Mouse (Mus musculus): Measurements from ENCODE around the gene Ppp1r10. TPM values are rescaled to one million over a fixed set of nuclear protein-coding genes. Genes with fewer than 3 reads are reported as not detected.
"Not testable (repeated sequence)": the region's sequence is repeated elsewhere in the genome, so short reads cannot be mapped to it uniquely, and the experiment has no call there.

Ppp1r10 gene
- polyA plus RNA-seq, 1 experiment from 2014 or later: 32.3 TPM

DNA sequence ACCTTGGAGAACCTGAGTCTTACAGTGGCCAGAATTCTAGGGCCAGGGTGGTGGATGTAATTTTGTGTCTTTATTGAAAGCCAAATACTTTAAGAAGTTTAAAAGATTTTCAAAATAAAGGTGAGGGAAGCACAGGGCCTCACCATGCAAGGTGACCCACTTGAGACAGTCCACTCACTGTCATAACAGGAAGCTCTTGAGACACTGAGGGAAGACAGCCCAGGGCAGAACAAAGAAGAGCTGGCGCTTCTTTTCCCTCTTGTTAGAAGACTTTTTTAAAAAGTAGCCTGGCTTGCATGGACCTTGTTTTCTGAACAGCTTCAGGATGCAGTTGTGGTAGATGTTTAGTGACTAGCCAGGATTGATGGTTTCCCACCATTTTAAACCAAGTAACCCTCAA, 4.2 kb downstream of the Ppp1r10 start:
- H3K9me3 ChIP-seq: no peaks in the 10 kb centered on the region
- H3K9ac ChIP-seq: no peak overlapping the region; the same call in 1 of the 2 replicates
- H3K4me2 ChIP-seq: peak overlapping the region; percentile 78; the same call in 1 of the 2 replicates
- H3K27ac ChIP-seq: peak overlapping the region; percentile 92
- no peaks in the 10 kb centered on the region for H3K27me3 ChIP-seq (replicated peaks)
- no peak overlapping the region for H3K4me3 ChIP-seq (replicated peaks)
- peaks cover 13% of the 10 kb centered on the region; the same call in 1 of the 2 replicates for H3K4me1 ChIP-seq
- peaks cover 21% of the 10 kb centered on the region for H3K36me3 ChIP-seq
- ATAC-seq (ENCODE audit: insufficient read depth, low FRiP score, low read depth): no peak
- 56% methylated on average over 1 of the region's 1 CpGs for WGBS

DNA sequence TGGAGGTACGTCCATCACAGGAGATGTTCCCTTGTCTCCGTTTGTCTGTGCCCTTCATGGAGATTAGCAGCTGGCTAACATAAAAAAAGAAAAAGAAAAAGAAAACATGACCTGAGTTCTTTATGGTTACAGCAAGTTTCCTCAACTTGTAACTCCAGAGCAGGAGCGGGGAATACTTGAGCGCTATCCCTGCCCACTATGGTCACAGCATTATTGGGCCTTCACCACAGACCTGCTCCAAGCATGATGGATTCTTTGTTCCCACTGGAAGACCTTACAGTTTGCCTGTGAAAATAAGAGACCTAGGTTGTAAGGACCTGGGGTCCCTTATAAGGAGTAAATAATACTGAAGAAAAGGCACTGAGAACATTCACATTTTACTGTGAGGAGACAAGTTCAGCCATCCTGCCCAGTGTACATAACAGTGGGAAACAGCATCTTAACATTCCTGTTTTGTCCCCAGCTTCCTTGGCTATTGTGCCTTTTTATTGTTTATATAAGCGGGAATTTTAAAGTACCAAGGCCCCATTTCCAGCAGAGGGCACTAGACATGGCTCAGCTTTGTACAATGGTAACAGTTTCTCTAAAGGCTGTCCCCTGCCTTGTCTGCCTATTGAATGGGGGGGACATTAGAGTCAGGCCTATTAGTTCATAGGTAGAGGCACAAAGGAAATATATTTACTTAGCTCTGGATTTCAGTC, 4.8 kb downstream of the Ppp1r10 start:
- peak overlapping the region; percentile 92 for H3K27ac ChIP-seq
- H3K27me3 ChIP-seq (replicated peaks): no peaks in the 10 kb centered on the region
- H3K9ac ChIP-seq: no peak overlapping the region
- peaks cover 13% of the 10 kb centered on the region; the same call in 1 of the 2 replicates for H3K4me1 ChIP-seq
- no peak overlapping the region for H3K4me3 ChIP-seq (replicated peaks)
- H3K4me2 ChIP-seq: no peak overlapping the region
- no peak for ATAC-seq (ENCODE audit: insufficient read depth, low FRiP score, low read depth)
- 70% methylated on average over 5 of the region's 5 CpGs for WGBS
- peaks cover 23% of the 10 kb centered on the region for H3K36me3 ChIP-seq
- no peaks in the 10 kb centered on the region for H3K9me3 ChIP-seq

DNA sequence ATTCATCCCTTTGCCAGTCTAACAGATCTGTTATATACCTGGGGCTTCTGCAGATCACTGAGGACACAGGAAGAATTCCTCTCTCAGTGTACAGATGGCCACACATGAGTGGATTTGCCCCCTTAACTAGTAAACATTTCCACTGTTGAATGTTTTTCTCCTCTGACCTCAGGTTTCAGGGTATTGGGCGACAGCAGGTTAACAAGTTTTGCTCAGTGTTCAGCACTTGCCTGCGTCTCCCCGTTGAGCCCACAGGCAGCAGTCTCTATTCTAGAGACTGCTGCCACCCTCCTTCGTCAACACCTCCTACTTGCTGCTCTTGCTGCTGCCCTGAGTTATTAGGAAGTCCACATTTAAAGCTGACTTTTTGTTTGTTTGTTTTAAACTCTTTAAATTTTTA, 5.5 kb downstream of the Ppp1r10 start:
- 80% methylated on average over 4 of the region's 4 CpGs for WGBS
- peaks cover 13% of the 10 kb centered on the region; the same call in 1 of the 2 replicates for H3K4me1 ChIP-seq
- H3K27me3 ChIP-seq (replicated peaks): no peaks in the 10 kb centered on the region
- no peak overlapping the region for H3K27ac ChIP-seq
- H3K4me3 ChIP-seq (replicated peaks): no peak overlapping the region
- no peaks in the 10 kb centered on the region for H3K9me3 ChIP-seq
- H3K9ac ChIP-seq: no peak overlapping the region
- no peak overlapping the region for H3K4me2 ChIP-seq
- H3K36me3 ChIP-seq: peaks cover 30% of the 10 kb centered on the region
- no peak for ATAC-seq (ENCODE audit: insufficient read depth, low FRiP score, low read depth)

DNA sequence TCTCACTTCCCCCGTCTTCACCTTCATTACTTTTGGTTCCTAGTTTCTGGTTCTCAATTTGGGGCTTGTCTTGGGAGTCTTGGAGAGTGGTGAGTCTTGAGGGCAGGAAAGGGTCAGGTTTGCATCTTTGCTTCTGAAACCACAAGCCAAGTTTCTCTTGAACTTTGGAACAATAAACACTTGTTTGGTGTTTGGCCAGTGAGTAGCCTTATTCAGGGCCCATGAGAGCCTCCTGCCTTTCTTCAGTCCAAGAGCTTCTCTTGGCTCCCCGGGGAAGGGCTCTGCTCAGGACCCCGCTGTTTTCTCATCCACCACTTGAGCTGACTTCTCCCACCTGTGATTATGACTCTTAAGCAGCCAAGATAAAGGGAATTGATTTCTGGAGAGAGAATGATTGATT, 6.3 kb downstream of the Ppp1r10 start:
- no peak for ATAC-seq (ENCODE audit: insufficient read depth, low FRiP score, low read depth)
- 80% methylated on average over 3 of the region's 3 CpGs for WGBS
- no peak overlapping the region for H3K9ac ChIP-seq
- H3K9me3 ChIP-seq: no peaks in the 10 kb centered on the region
- peaks cover 13% of the 10 kb centered on the region; the same call in 1 of the 2 replicates for H3K4me1 ChIP-seq
- peaks cover 35% of the 10 kb centered on the region for H3K36me3 ChIP-seq
- no peaks in the 10 kb centered on the region for H3K27me3 ChIP-seq (replicated peaks)
- no peak overlapping the region for H3K4me3 ChIP-seq (replicated peaks)
- H3K27ac ChIP-seq: no peak overlapping the region; the same call in 1 of the 2 replicates
- H3K4me2 ChIP-seq: no peak overlapping the region

DNA sequence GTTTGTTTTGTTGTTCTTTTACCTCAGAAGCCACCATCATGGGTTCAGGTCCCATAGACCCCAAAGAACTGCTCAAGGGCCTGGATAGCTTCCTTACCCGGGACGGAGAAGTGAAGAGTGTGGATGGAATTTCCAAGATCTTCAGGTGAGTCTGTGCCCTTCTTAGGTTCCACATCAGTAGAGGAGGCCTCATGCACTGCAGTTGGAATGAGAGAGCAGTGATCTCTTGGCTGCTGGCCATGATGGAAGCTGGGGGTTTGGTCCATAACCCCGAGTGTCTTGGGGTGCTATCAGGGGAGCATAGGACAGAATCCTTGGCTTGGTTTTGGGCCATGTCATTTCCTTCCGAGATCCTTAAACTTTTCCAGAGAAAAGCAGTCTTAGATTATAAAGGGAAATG, 7.0 kb downstream of the Ppp1r10 start:
- 92% methylated on average over 4 of the region's 4 CpGs for WGBS
- Histone ChIP-seq H3K4me1 (peaks cover 13% of the 10 kb centered on the region; the same call in 1 of the 2 replicates), H3K4me2 (no peak overlapping the region), H3K4me3 (replicated peaks) (no peak overlapping the region), H3K27ac (no peak overlapping the region), H3K27me3 (replicated peaks) (no peaks in the 10 kb centered on the region), H3K36me3 (peaks cover 43% of the 10 kb centered on the region), H3K9me3 (no peaks in the 10 kb centered on the region), H3K9ac (no peak overlapping the region)
- ATAC-seq (ENCODE audit: insufficient read depth, low FRiP score, low read depth): no peak

DNA sequence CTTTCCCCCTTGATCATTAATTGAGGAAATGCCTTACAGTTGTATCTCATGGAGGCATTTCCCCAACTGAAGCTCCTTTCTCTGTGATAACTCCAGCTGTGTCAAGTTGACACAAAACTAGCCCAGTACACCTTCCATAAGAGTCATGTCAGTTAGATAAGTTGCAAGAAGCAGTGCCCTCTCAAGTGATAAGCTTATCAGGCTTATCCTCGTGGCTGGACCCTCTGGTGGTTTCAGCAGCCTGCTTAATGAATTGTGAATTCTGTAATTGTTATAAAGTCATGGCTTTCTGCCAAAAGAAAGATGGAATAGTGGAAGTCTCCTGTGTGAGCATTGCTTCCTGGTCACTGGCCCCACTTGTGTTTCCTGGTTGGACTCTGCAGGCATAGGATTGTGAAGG, 11.2 kb downstream of the Ppp1r10 start:
- Histone ChIP-seq H3K36me3 (peaks cover 68% of the 10 kb centered on the region), H3K4me3 (replicated peaks) (no peak overlapping the region)
- 46% methylated on average over 1 of the region's 1 CpGs for WGBS

DNA sequence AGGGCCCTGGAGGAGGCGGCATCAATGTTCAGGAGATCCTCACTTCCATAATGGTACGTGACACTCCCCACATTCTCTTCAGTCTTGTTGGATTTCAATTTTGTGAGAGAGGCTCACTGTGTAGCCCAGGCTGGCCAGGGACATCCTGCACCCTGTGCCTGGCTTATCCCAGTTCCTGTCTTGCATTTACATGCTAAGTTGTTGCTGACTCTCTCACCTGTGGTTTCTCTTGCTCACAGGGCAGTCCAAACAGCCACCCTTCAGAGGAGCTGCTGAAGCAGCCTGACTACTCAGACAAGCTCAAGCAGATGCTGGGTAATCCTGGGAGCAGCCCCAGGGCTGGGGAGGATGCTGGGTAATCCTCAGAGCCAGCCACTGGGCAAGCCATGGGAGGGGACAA, 13.3 kb downstream of the Ppp1r10 start:
- no peak for ATAC-seq (ENCODE audit: insufficient read depth, low FRiP score, low read depth)
- Histone ChIP-seq H3K9me3 (no peaks in the 10 kb centered on the region), H3K4me1 (no peaks in the 10 kb centered on the region), H3K27ac (no peak overlapping the region), H3K4me2 (no peak overlapping the region), H3K36me3 (peaks cover 56% of the 10 kb centered on the region), H3K27me3 (replicated peaks) (no peaks in the 10 kb centered on the region), H3K9ac (no peak overlapping the region), H3K4me3 (replicated peaks) (no peak overlapping the region)
- 91% methylated on average over 2 of the region's 2 CpGs for WGBS

More for the DNA sequence above, 11.2 kb downstream of the Ppp1r10 start:
- H3K4me1 ChIP-seq: no peaks in the 10 kb centered on the region
- H3K27me3 ChIP-seq (replicated peaks): no peaks in the 10 kb centered on the region
- H3K4me2 ChIP-seq: no peak overlapping the region
- no peaks in the 10 kb centered on the region for H3K9me3 ChIP-seq
- H3K27ac ChIP-seq: no peak overlapping the region
- ATAC-seq (ENCODE audit: insufficient read depth, low FRiP score, low read depth): no peak
- no peak overlapping the region for H3K9ac ChIP-seq

DNA sequence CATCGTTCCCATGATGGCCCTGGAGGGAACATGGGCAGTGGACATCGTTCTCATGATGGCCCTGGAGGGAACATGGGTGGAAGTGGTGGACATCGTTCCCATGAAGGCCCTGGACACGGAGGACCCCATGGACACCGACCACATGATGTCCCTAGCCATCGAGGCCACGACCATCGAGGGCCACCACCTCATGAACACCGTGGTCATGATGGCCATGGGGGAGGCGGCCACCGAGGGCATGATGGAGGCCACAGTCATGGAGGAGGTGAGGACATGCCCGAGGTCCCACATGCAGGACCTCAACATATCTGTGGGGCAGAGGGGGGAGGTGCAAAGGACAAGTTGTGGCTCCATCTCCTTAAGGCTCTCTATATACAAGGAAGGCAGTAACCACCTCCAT, 14.4 kb downstream of the Ppp1r10 start:
- H3K27me3 ChIP-seq (replicated peaks): no peaks in the 10 kb centered on the region
- H3K9me3 ChIP-seq: no peaks in the 10 kb centered on the region
- H3K36me3 ChIP-seq: peaks cover 47% of the 10 kb centered on the region
- 96% methylated on average over 12 of the region's 12 CpGs for WGBS
- no peak overlapping the region for H3K27ac ChIP-seq
- no peak overlapping the region for H3K9ac ChIP-seq
- H3K4me3 ChIP-seq (replicated peaks): no peak overlapping the region
- no peak overlapping the region for H3K4me2 ChIP-seq
- ATAC-seq (ENCODE audit: insufficient read depth, low FRiP score, low read depth): no peak
- H3K4me1 ChIP-seq: no peaks in the 10 kb centered on the region

DNA sequence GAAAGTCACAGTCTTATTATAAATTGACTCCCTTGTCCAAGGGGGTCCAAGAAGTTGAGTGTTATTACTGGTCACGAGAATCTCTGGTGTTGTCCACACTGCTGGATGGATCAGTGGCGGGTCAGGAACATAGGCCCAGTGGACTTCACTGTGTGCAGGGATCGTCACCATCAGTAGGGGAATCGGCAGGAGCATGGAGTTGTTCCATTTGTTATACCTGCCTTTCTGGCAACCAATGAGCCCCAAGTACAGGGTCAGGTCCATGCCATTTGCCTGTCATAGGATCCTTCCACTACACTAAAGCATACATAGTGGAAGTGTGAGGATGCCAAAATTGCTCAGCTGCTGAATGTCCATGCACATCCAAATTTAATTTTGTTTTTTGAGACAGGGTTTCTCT, 16.4 kb downstream of the Ppp1r10 start:
- Histone ChIP-seq H3K9ac (no peak overlapping the region), H3K9me3 (no peaks in the 10 kb centered on the region), H3K4me2 (no peak overlapping the region), H3K27ac (no peak overlapping the region), H3K4me3 (replicated peaks) (no peak overlapping the region), H3K4me1 (no peaks in the 10 kb centered on the region), H3K36me3 (peaks cover 33% of the 10 kb centered on the region), H3K27me3 (replicated peaks) (no peaks in the 10 kb centered on the region)
- WGBS: 85% methylated on average over 4 of the region's 4 CpGs
- no peak for ATAC-seq (ENCODE audit: insufficient read depth, low FRiP score, low read depth)

DNA sequence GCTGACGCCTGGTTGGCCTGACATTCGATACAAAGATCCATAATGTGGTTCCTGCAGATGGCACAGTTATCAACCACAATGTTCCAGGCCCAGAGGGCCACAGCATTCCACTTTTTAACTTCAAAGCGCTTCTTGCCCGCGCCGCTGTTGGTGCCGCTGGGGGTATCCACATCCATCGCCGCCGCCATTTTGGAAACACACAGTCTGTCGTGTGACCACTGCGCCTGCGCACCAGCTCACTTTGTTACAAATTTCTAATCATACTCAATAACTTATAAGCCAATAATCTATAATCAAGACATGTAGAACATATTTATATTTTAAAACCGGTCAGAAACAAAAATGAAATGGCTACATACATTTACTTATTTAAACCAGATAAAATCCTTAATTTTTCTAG, 19.5 kb downstream of the Ppp1r10 start:
- not testable (repeated sequence) for H3K27me3 ChIP-seq (replicated peaks); H3K36me3 ChIP-seq; H3K9ac ChIP-seq; H3K4me2 ChIP-seq; ATAC-seq (ENCODE audit: insufficient read depth, low FRiP score, low read depth); H3K4me1 ChIP-seq; H3K9me3 ChIP-seq; H3K27ac ChIP-seq; H3K4me3 ChIP-seq (replicated peaks)
- 82% methylated on average over 14 of the region's 14 CpGs for WGBS

DNA sequence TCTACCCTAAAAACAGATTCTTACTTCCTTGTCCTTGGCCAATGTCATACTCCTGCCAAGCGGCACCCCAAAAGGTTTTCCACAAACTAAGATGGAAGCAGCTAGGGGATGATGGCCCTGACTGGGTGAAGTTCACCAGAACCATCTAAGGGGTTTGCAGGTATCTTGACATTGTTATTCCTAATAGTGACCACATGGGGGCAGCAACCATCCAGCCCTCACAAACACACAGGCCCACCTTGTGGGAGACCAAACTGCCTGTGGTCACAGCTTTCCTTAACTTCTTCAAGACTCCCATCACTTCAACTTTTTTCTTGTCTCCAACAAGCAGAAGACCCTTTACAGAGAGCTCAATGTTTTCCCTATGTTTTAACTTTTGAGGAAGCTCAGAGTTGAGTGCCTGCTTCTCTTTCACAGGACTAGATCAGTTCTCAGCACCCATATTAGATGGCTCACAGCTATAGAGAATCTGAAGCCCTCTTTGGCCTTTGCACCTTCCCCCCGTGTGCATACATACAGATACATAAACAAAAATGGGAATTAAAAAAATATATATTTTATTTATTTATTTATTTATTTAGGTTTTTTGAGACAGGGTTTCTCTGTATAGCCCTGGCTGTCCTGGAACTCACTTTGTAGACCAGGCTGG, 21.6 kb downstream of the Ppp1r10 start:
- Histone ChIP-seq H3K27ac (no peak overlapping the region), H3K4me1 (no peaks in the 10 kb centered on the region), H3K4me3 (replicated peaks) (no peak overlapping the region), H3K9me3 (no peaks in the 10 kb centered on the region), H3K27me3 (replicated peaks) (no peaks in the 10 kb centered on the region), H3K9ac (no peak overlapping the region), H3K36me3 (no peaks in the 10 kb centered on the region), H3K4me2 (no peak overlapping the region)
- WGBS: 31% methylated on average over 2 of the region's 2 CpGs
- peak; percentile 53; the same call in 1 of the 2 replicates for ATAC-seq (ENCODE audit: insufficient read depth, low FRiP score, low read depth)

DNA sequence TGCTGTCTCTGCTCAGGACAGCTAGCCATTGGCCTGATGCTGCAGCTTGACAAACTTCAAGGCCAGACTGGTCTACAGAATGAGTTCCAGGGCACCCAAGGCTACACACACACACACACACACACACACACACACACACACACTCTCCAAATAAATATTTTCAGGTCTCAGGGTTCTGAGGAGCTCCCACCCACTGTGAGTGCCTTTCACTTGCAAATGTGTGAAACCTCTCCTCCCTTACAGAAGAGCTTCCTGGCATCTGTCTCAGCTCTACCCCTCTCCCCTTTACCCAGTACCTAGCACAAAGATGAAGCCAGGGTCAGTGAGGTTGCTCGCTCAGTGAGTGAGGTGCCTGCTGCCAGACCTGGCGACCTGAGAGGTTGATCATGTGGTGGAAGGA, 22.9 kb downstream of the Ppp1r10 start:
- 39% methylated on average over 2 of the region's 2 CpGs for WGBS
- H3K36me3 ChIP-seq: no peaks in the 10 kb centered on the region
- H3K4me3 ChIP-seq (replicated peaks): no peak overlapping the region
- H3K27me3 ChIP-seq (replicated peaks): no peaks in the 10 kb centered on the region
- ATAC-seq (ENCODE audit: insufficient read depth, low FRiP score, low read depth): no peak
- no peak overlapping the region for H3K9ac ChIP-seq
- no peak overlapping the region for H3K4me2 ChIP-seq
- H3K27ac ChIP-seq: no peak overlapping the region
- H3K9me3 ChIP-seq: no peaks in the 10 kb centered on the region
- no peaks in the 10 kb centered on the region for H3K4me1 ChIP-seq
